In the genomic region with DNA sequence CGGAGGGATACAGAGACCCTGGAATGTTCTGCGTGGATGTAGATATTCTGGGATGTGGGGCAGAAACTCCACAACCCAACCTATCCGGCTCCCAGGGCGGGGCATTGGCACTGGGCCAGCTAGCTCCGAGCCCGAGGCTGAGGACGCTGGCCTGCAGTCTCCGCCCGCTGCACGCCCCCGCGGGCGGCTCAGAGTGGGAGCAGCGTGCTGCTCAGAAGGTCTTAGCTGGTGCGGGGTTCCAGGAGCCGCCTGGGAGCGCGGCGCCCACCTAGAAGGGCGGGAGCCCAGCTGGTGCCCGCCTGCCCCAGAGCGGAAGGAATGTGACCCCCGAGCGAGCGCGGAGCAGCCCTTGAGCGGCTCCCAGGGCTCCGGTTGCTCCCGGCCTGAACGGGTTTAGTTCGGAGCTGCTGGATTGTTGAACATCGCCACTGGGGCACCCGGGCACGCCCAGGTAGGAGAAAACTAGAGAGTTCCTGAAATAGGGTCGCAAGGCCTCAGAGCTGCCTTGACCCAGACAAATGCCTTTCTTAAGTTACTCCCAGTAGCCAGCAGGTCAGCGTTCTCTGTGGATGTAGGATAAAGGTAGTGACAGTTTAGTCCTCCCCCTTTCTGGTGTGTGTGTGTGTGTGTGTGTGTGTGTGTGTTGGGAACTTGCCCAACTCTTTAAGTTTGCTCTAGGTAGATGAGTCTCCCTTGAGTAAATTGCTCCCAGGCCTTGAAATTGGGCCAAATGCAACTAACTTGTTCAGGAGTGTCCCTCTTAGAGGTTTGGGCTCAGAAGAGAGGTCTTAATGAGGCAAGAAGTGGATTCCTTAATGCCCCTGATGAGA, we compare ENCODE assay signal across 8 mouse cellular contexts. TPM values are rescaled to one million over a fixed set of nuclear protein-coding genes. Genes with fewer than 3 reads are reported as not detected.
DNase-seq lines count a peak whose midpoint lies in the region; ATAC-seq and TF ChIP-seq lines count a peak whose summit lies in the region.

No protein-coding gene starts in this region.

- DNase-seq in adrenal gland, adult 8-10 months, result peak; percentile 55
- DNase-seq in gastrocnemius, adult 2 months, result peak; percentile 93
- peak; percentile 65 to 68 for DNase-seq in left cerebral cortex, adult 2 months (ENCODE audit: extremely low spot score in 1 of 2, low spot score in 2 of 2)
- peak; percentile 89 to 92 for DNase-seq in lung, postnatal 4 days
- DNase-seq in right cerebral cortex, postnatal 25 days, result peak; percentile 60

- no peaks in the 10 kb centered on the region for H3K27me3 ChIP-seq in hindbrain, embryonic 16.5 days (replicated peaks; ENCODE audit: control insufficient read depth, insufficient read depth, low read length)

- H3K4me3 ChIP-seq in cortical plate, adult 2 months (ENCODE audit: insufficient read depth, low read length), result peak overlapping the region; percentile 34
- H3K4me3 ChIP-seq in gastrocnemius, adult 2 months, result peak overlapping the region; percentile 89
- H3K4me3 ChIP-seq in hindbrain, embryonic 16.5 days (ENCODE audit: low read length), result peak overlapping the region; percentile 52
- H3K4me3 ChIP-seq in left cerebral cortex, adult 2 months, result peak overlapping the region; percentile 48

- 0 out of 2 replicates have a peak overlapping the region, but pooled peaks have one; percentile 21 for H3K27ac ChIP-seq in cortical plate, adult 2 months (ENCODE audit: insufficient read depth, low read length)
- peak overlapping the region; percentile 88 for H3K27ac ChIP-seq in gastrocnemius, adult 2 months
- H3K27ac ChIP-seq in hindbrain, embryonic 16.5 days (ENCODE audit: low read depth, low read length), result no peak overlapping the region
- H3K27ac ChIP-seq in left cerebral cortex, adult 2 months, result peak overlapping the region; percentile 80

- no peak for TF ChIP-seq CTCF in cortical plate, adult 2 months (IDR thresholded peaks at IDR 0.05; ENCODE audit: extremely low read depth, insufficient read depth, low read length)
- no peak; the same call in 1 of the 2 replicates for TF ChIP-seq CTCF in gastrocnemius, adult 2 months (IDR thresholded peaks at IDR 0.05)
- TF ChIP-seq CTCF in left cerebral cortex, adult 2 months (IDR thresholded peaks at IDR 0.05), result no peak

- TF ChIP-seq POLR2A in cortical plate, adult 2 months (IDR thresholded peaks at IDR 0.05; ENCODE audit: extremely low read depth, insufficient read depth, low read length), result no peak

- peak; percentile 76 for ATAC-seq in hindbrain, embryonic 16.5 days
- ATAC-seq in activated CD4-positive, CD25-positive, alpha-beta regulatory T cell, adult 4 months, result no peak

- peak overlapping the region; percentile 98 for H3K4me2 ChIP-seq in hindbrain, embryonic 16.5 days (ENCODE audit: low read length)

- intact Hi-C loops in gastrocnemius, adult 2 months (cut with DNase I), result no loop called here
- intact Hi-C loops in left cerebral cortex, adult 2 months (cut with DNase I), result no loop called here

- no peaks in the 10 kb centered on the region for H3K9me3 ChIP-seq in hindbrain, embryonic 16.5 days (ENCODE audit: control insufficient read depth, low read length)

- 3% methylated on average over 36 of the region's 36 CpGs for WGBS in hindbrain, embryonic 16.5 days

- 0 out of 2 replicates have a peak, but pooled peaks cover 2% of the 10 kb centered on the region for H3K4me1 ChIP-seq in cortical plate, adult 2 months (ENCODE audit: control insufficient read depth, insufficient read depth, low read length)
- H3K4me1 ChIP-seq in hindbrain, embryonic 16.5 days (ENCODE audit: control insufficient read depth, insufficient read depth, low read depth, low read length), result peaks cover 8% of the 10 kb centered on the region

- no peaks in the 10 kb centered on the region for H3K36me3 ChIP-seq in hindbrain, embryonic 16.5 days (ENCODE audit: control insufficient read depth, insufficient read depth, low read length)

- H3K9ac ChIP-seq in hindbrain, embryonic 16.5 days (ENCODE audit: low read depth, low read length), result peak overlapping the region; percentile 74

RNA-seq across cellular contexts. Expression of a gene that starts 41.8 kb away (rescaled TPM):
- total RNA-seq in adrenal gland, adult 8-10 months (2022), result 1 to 10 TPM; 4.2 to 5.5 (median 4.9) TPM
- polyA plus RNA-seq in cortical plate, adult 2 months (2012; rRNA removed), result 1.9 and 2.3 TPM in 2 replicates
- total RNA-seq in gastrocnemius, adult 2 months (2021), result 1 to 10 TPM; 3.0 to 3.4 TPM
- polyA plus RNA-seq in hindbrain, embryonic 16.5 days (2015; fragmentation: Nextera tagmentation; extraction: Ambion mirVana), result 0.70 and 0.75 TPM in 2 replicates
- total RNA-seq in left cerebral cortex, adult 2 months (2021), result 1 to 10 TPM; 2.5 to 3.2 TPM
- under 1 TPM; 0.25 to 0.46 TPM for polyA plus RNA-seq in activated CD4-positive, CD25-positive, alpha-beta regulatory T cell, adult 4 months (2017; shearing (Covaris generic))

RNA-seq across cellular contexts. Expression of a gene that starts 57.8 kb away (rescaled TPM):
- 1 to 10 TPM; 1.0 to 2.4 (median 1.6) TPM for total RNA-seq in adrenal gland, adult 8-10 months (2022)
- polyA plus RNA-seq in cortical plate, adult 2 months (2012; rRNA removed), result 0.62 and 0.65 TPM in 2 replicates
- 1 to 10 TPM in 1 of 2 experiments, under 1 TPM in 1; 0.86 to 1.1 TPM for total RNA-seq in gastrocnemius, adult 2 months (2021)
- 0.79 and 1.1 TPM in 2 replicates for polyA plus RNA-seq in hindbrain, embryonic 16.5 days (2015; fragmentation: Nextera tagmentation; extraction: Ambion mirVana)
- total RNA-seq in left cerebral cortex, adult 2 months (2021), result 1 to 10 TPM in 1 of 2 experiments, under 1 TPM in 1; 0.68 to 1.3 TPM
- 1 to 10 TPM; 1.3 to 1.5 TPM for polyA plus RNA-seq in activated CD4-positive, CD25-positive, alpha-beta regulatory T cell, adult 4 months (2017; shearing (Covaris generic))

Comparison
In these comparisons a context has a peak if more than half of its experiments do, and no peak if none do; other contexts are left out.
1. H3K4me3 ChIP-seq: peak in every context shown above with its lines; median percentile 89 in gastrocnemius, adult 2 months; 52 in hindbrain, embryonic 16.5 days; 48 in left cerebral cortex, adult 2 months; 34 in cortical plate, adult 2 months.